Mouse (Mus musculus): ENCODE data around the gene St3gal3. TPM values are rescaled to one million over a fixed set of nuclear protein-coding genes. Genes with fewer than 3 reads are reported as not detected.
A peak's percentile ranks its signal among the peaks of the same experiment; 100 is the strongest.

St3gal3 gene
- polyA plus RNA-seq, 1 experiment from 2014 or later = 5.6 TPM

DNA sequence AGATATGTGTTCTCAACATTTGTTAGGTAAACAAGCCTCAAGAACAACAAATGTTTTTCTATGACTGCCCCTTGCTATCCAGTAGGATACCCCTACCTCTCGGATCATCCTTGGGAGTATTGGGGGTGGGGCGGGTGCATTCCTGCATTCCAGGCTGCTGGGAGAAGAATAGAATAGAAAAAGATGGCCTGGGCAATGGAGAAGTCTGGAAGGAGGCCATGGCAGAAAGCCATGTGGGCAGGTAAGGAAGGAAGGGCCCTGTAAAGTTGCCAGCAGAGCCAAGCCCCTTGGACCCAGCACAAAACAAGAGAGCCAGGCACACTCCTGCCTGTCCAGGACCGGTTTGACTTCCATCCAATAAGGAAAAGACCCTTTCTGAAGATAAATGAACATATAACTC lies 221.3 kb downstream of the St3gal3 start:
- Histone ChIP-seq H3K27ac (replicated peaks; ENCODE audit: low read depth, low read length) (no peak overlapping the region), H3K9me3 (replicated peaks; ENCODE audit: control insufficient read depth, low read length) (no peaks in the 10 kb centered on the region), H3K4me3 (ENCODE audit: low read depth, low read length) (no peak overlapping the region), H3K9ac (replicated peaks; ENCODE audit: low read length) (no peak overlapping the region), H3K4me1 (ENCODE audit: control insufficient read depth, insufficient read depth, low read length) (peaks cover 4% of the 10 kb centered on the region; the same call in 1 of the 2 replicates), H3K36me3 (replicated peaks; ENCODE audit: control insufficient read depth, insufficient read depth, low read depth, low read length) (no peaks in the 10 kb centered on the region), H3K27me3 (ENCODE audit: control insufficient read depth, insufficient read depth, low read length) (no peaks in the 10 kb centered on the region), H3K4me2 (ENCODE audit: low read depth, low read length) (peak overlapping the region; percentile 94; the same call in 1 of the 2 replicates)
- WGBS = 61% methylated on average over 3 of the region's 3 CpGs
- ATAC-seq (replicated peaks; ENCODE audit: insufficient number of reproducible peaks, low FRiP score, low TSS enrichment, low read depth) (no peak), DNase-seq (ENCODE audit: low spot score) (no peak)

DNA sequence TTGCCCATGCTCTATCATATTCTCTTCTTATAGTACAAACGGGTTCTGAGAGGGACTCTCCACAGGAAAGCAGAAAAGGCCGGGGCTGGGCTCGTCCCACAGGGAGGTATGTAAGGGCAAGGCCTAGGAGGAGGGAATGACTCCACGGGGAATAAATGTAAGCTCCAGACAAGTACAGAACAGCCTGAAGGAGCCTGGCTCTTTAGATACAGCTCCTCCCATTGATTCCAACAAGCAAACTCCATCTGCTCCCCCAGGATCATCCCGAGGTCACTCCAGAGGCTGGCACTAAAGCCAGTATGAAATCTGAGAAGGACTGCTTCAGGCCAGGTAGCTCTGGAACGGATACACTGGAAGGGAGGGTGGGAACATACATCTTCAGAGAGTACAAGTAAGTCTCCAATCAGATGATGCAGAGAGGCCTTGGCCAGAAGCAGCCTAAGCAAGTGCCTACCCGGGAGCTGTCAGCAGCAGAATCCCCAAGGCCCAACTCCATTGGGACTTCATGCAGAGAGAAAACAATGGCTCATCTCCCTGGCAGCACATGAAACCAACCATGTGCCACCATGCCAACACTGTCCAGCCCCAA lies 221.9 kb downstream of the St3gal3 start:
- peaks cover 4% of the 10 kb centered on the region; the same call in 1 of the 2 replicates for H3K4me1 ChIP-seq (ENCODE audit: control insufficient read depth, insufficient read depth, low read length)
- no peak overlapping the region for H3K4me2 ChIP-seq (ENCODE audit: low read depth, low read length)

DNA sequence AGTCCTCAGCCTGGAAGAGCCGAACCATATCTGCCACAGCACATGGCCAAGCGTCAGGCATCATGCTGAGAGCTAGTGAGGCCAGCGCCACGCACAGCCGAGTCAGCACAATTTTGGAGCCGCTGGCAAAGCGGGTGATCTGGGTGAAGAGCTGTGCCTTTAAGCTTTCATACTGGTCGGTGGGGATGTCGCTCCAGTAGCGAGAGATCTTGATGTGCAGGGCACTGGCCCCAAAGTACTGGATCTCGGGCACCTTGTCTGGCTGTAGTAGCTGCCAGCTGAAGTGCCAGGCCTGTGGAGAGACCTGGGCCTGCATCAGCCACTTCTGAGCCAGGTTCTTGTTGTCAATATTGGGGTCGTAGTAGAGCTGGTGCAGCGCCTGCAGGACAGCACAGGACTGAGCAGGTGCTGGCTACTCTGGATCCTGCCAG lies 222.6 kb downstream of the St3gal3 start:
- Histone ChIP-seq H3K27ac (replicated peaks; ENCODE audit: low read depth, low read length) (no peak overlapping the region), H3K4me1 (ENCODE audit: control insufficient read depth, insufficient read depth, low read length) (peaks cover 4% of the 10 kb centered on the region; the same call in 1 of the 2 replicates), H3K4me2 (ENCODE audit: low read depth, low read length) (no peak overlapping the region), H3K36me3 (replicated peaks; ENCODE audit: control insufficient read depth, insufficient read depth, low read depth, low read length) (no peaks in the 10 kb centered on the region), H3K4me3 (ENCODE audit: low read depth, low read length) (no peak overlapping the region), H3K27me3 (ENCODE audit: control insufficient read depth, insufficient read depth, low read length) (no peaks in the 10 kb centered on the region), H3K9me3 (replicated peaks; ENCODE audit: control insufficient read depth, low read length) (no peaks in the 10 kb centered on the region), H3K9ac (replicated peaks; ENCODE audit: low read length) (no peak overlapping the region)
- ATAC-seq (replicated peaks; ENCODE audit: insufficient number of reproducible peaks, low FRiP score, low TSS enrichment, low read depth) (no peak), DNase-seq (ENCODE audit: low spot score) (no peak)
- 93% methylated on average over 13 of the region's 13 CpGs for WGBS

More for the DNA sequence above, 221.9 kb downstream of the St3gal3 start:
- ATAC-seq (replicated peaks; ENCODE audit: insufficient number of reproducible peaks, low FRiP score, low TSS enrichment, low read depth) = no peak
- Histone ChIP-seq H3K36me3 (replicated peaks; ENCODE audit: control insufficient read depth, insufficient read depth, low read depth, low read length) (no peaks in the 10 kb centered on the region), H3K27me3 (ENCODE audit: control insufficient read depth, insufficient read depth, low read length) (no peaks in the 10 kb centered on the region), H3K4me3 (ENCODE audit: low read depth, low read length) (no peak overlapping the region), H3K27ac (replicated peaks; ENCODE audit: low read depth, low read length) (no peak overlapping the region), H3K9ac (replicated peaks; ENCODE audit: low read length) (no peak overlapping the region), H3K9me3 (replicated peaks; ENCODE audit: control insufficient read depth, low read length) (no peaks in the 10 kb centered on the region)
- 49% methylated on average over 7 of the region's 7 CpGs for WGBS
- DNase-seq (ENCODE audit: low spot score) = no peak

DNA sequence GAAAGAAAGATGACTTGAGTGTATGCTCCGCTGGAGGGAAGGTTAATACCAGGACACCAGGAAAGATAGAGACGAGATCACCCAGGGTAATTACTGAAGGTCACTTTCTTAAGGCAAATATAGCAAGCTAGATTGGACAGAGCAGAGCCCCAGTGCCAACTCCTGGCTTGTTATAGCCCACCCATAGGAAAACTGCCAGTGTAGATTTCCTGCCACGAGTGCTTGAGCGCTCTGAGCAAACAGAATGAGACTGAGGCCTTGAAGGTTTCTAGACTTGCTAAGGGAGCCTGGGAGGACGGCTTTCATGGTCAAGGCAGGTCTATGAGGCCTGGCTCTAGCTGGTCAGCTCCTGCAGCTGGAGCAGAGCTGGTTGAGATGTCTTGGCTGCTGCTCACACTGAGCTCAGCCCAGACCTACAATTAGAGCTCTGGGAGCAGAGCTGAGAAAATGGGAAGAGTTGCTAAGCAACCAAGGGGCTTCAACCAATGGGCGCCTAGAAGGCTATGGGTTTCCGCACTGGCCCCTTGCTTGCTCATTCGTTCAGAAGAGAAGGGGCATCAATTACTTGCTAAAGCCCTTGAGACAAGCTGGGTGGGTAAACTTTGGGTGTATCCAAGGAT lies 225.8 kb downstream of the St3gal3 start:
- Histone ChIP-seq H3K9ac (replicated peaks; ENCODE audit: low read length) (no peak overlapping the region), H3K4me1 (ENCODE audit: control insufficient read depth, insufficient read depth, low read length) (peaks cover 3% of the 10 kb centered on the region; the same call in 1 of the 2 replicates), H3K4me2 (ENCODE audit: low read depth, low read length) (no peak overlapping the region; the same call in 1 of the 2 replicates), H3K36me3 (replicated peaks; ENCODE audit: control insufficient read depth, insufficient read depth, low read depth, low read length) (peaks cover 2% of the 10 kb centered on the region; the same call in 1 of the 2 replicates), H3K4me3 (ENCODE audit: low read depth, low read length) (no peak overlapping the region), H3K27me3 (ENCODE audit: control insufficient read depth, insufficient read depth, low read length) (no peaks in the 10 kb centered on the region), H3K9me3 (replicated peaks; ENCODE audit: control insufficient read depth, low read length) (no peaks in the 10 kb centered on the region), H3K27ac (replicated peaks; ENCODE audit: low read depth, low read length) (0 out of 2 replicates have a peak overlapping the region, but pooled peaks have one; percentile 35)
- ATAC-seq (replicated peaks; ENCODE audit: insufficient number of reproducible peaks, low FRiP score, low TSS enrichment, low read depth) (no peak), DNase-seq (ENCODE audit: low spot score) (no peak)
- WGBS = 77% methylated on average over 8 of the region's 8 CpGs

DNA sequence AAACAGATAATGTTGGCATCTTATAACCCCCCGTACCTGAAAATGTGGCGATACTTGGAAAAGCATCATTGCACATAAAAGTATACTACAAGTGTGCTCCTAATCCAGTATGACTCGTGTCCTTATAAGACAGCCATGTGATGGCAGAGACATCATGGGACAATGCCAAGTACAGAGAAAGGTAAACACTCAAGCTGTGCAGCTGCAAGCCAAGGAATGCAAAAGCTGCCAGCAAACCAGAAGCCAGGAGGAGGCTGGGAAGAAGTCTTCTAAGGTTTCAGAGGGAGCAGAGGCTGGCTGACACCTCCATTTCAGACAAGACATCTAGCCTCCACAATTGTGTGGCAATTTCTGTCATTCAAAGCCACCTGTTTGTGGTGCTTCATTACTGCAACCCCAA lies 228.5 kb downstream of the St3gal3 start:
- WGBS = 93% methylated on average over 3 of the region's 3 CpGs
- no peak overlapping the region for H3K4me3 ChIP-seq (ENCODE audit: low read depth, low read length)
- H3K9ac ChIP-seq (replicated peaks; ENCODE audit: low read length) = no peak overlapping the region
- no peaks in the 10 kb centered on the region for H3K27me3 ChIP-seq (ENCODE audit: control insufficient read depth, insufficient read depth, low read length)
- DNase-seq (ENCODE audit: low spot score) = no peak
- H3K4me1 ChIP-seq (ENCODE audit: control insufficient read depth, insufficient read depth, low read length) = no peaks in the 10 kb centered on the region
- H3K27ac ChIP-seq (replicated peaks; ENCODE audit: low read depth, low read length) = no peak overlapping the region
- no peak for ATAC-seq (replicated peaks; ENCODE audit: insufficient number of reproducible peaks, low FRiP score, low TSS enrichment, low read depth)
- no peaks in the 10 kb centered on the region for H3K9me3 ChIP-seq (replicated peaks; ENCODE audit: control insufficient read depth, low read length)
- no peak overlapping the region for H3K4me2 ChIP-seq (ENCODE audit: low read depth, low read length)
- H3K36me3 ChIP-seq (replicated peaks; ENCODE audit: control insufficient read depth, insufficient read depth, low read depth, low read length) = peaks cover 8% of the 10 kb centered on the region

DNA sequence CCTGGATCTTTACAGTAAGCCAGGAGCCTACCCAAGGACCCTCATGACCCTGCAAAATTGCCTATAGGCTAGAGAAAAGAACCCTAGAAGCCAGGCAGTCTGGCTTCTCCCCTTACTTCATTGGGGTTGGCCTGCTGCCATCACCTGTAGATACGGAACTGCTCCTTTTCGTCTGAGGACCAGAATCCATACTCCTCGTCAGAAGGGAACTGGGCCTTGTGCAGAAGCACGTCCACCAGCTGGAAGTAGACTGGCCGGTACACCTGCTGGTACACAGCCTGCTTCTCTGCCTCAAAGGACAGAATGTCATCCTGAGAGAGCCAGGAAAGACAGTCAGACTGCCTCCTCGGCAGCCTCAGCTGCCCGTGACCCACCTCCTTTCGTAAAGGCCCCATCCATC lies 230.0 kb downstream of the St3gal3 start:
- Histone ChIP-seq H3K4me1 (ENCODE audit: control insufficient read depth, insufficient read depth, low read length) (no peaks in the 10 kb centered on the region), H3K4me3 (ENCODE audit: low read depth, low read length) (no peak overlapping the region), H3K4me2 (ENCODE audit: low read depth, low read length) (no peak overlapping the region), H3K27me3 (ENCODE audit: control insufficient read depth, insufficient read depth, low read length) (no peaks in the 10 kb centered on the region), H3K9me3 (replicated peaks; ENCODE audit: control insufficient read depth, low read length) (no peaks in the 10 kb centered on the region), H3K36me3 (replicated peaks; ENCODE audit: control insufficient read depth, insufficient read depth, low read depth, low read length) (peaks cover 8% of the 10 kb centered on the region), H3K9ac (replicated peaks; ENCODE audit: low read length) (no peak overlapping the region), H3K27ac (replicated peaks; ENCODE audit: low read depth, low read length) (no peak overlapping the region)
- ATAC-seq (replicated peaks; ENCODE audit: insufficient number of reproducible peaks, low FRiP score, low TSS enrichment, low read depth) (no peak), DNase-seq (ENCODE audit: low spot score) (no peak)
- WGBS = 95% methylated on average over 8 of the region's 8 CpGs

DNA sequence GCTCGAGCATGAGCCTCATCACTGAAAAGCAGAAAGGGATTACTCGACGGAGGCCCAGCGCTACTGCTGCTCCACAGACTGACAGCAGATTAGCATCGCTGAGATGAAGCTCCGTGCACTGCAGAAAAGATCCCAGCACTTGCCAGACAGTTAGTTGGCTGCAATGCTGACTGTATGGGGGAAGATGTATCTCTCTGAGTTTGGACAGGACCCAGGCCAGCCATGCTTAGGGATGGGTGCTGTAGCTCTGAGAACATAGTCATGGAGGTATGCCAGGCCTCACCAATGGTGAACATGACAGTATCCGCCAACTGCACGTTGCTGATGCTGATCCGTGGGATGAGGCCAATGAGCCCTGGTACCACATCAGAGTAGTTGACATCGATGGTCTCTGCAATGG lies 230.6 kb downstream of the St3gal3 start:
- 89% methylated on average over 10 of the region's 10 CpGs for WGBS
- ATAC-seq (replicated peaks; ENCODE audit: insufficient number of reproducible peaks, low FRiP score, low TSS enrichment, low read depth) (no peak), DNase-seq (ENCODE audit: low spot score) (no peak)
- Histone ChIP-seq H3K4me1 (ENCODE audit: control insufficient read depth, insufficient read depth, low read length) (no peaks in the 10 kb centered on the region), H3K36me3 (replicated peaks; ENCODE audit: control insufficient read depth, insufficient read depth, low read depth, low read length) (peaks cover 8% of the 10 kb centered on the region), H3K27me3 (ENCODE audit: control insufficient read depth, insufficient read depth, low read length) (no peaks in the 10 kb centered on the region), H3K4me3 (ENCODE audit: low read depth, low read length) (no peak overlapping the region), H3K27ac (replicated peaks; ENCODE audit: low read depth, low read length) (no peak overlapping the region), H3K9me3 (replicated peaks; ENCODE audit: control insufficient read depth, low read length) (no peaks in the 10 kb centered on the region), H3K4me2 (ENCODE audit: low read depth, low read length) (no peak overlapping the region), H3K9ac (replicated peaks; ENCODE audit: low read length) (no peak overlapping the region)

DNA sequence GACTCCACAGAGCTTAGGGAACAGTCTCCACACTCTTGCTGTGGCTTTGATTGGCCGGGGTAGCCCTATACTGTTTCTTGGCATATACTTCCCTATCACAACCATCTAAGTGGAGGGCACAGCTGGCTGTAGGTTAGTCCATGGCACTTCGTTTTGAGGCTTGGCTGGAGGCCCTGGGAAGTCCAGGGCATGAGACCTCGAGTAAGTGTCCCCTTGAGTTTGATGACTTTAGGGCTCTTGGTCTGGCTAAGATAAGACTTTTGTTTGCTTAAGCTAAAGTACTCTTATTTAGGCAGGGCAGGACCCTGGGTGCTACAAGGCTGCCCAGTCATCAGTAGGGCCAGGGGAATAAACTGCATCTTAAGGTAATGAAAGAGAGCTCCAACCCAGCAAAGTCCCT lies 236.6 kb downstream of the St3gal3 start:
- DNase-seq (ENCODE audit: low spot score) (no peak), ATAC-seq (replicated peaks; ENCODE audit: insufficient number of reproducible peaks, low FRiP score, low TSS enrichment, low read depth) (no peak)
- Histone ChIP-seq H3K27ac (replicated peaks; ENCODE audit: low read depth, low read length) (no peak overlapping the region), H3K4me2 (ENCODE audit: low read depth, low read length) (no peak overlapping the region), H3K4me3 (ENCODE audit: low read depth, low read length) (no peak overlapping the region), H3K4me1 (ENCODE audit: control insufficient read depth, insufficient read depth, low read length) (no peaks in the 10 kb centered on the region), H3K27me3 (ENCODE audit: control insufficient read depth, insufficient read depth, low read length) (no peaks in the 10 kb centered on the region), H3K9me3 (replicated peaks; ENCODE audit: control insufficient read depth, low read length) (no peaks in the 10 kb centered on the region), H3K9ac (replicated peaks; ENCODE audit: low read length) (no peak overlapping the region), H3K36me3 (replicated peaks; ENCODE audit: control insufficient read depth, insufficient read depth, low read depth, low read length) (peaks cover 8% of the 10 kb centered on the region)
- WGBS = 89% methylated on average over 3 of the region's 3 CpGs

All from embryonic facial prominence, embryonic 11.5 days (tissue).